Mouse (Mus musculus): ENCODE data around the gene Dglucy. TPM values are rescaled to one million over a fixed set of nuclear protein-coding genes. Genes with fewer than 3 reads are reported as not detected.
"Not testable (repeated sequence)": the region's sequence is repeated elsewhere in the genome, so short reads cannot be mapped to it uniquely, and the experiment has no call there.

Dglucy gene
- polyA plus RNA-seq, 1 experiment from 2014 or later: 0.44 TPM

GRCm38 (mm10) chr12:100794450-100795230 is 15.8 kb downstream of the Dglucy start:
- H3K27me3 ChIP-seq (ENCODE audit: control insufficient read depth, insufficient read depth, low read length): no peaks in the 10 kb centered on the region
- no peak overlapping the region for H3K4me3 ChIP-seq (ENCODE audit: low read depth, low read length)
- no peak overlapping the region for H3K4me2 ChIP-seq
- H3K4me1 ChIP-seq (ENCODE audit: control insufficient read depth, insufficient read depth, low read length): no peaks in the 10 kb centered on the region
- H3K9me3 ChIP-seq (ENCODE audit: control insufficient read depth, low read length): no peaks in the 10 kb centered on the region
- no peak overlapping the region for H3K9ac ChIP-seq (ENCODE audit: low read length)
- DNase-seq (ENCODE audit: low spot score, missing footprints) (no peak), ATAC-seq (ENCODE audit: low FRiP score) (no peak)
- WGBS: 64% methylated on average over 7 of the region's 7 CpGs
- no peak overlapping the region for H3K27ac ChIP-seq (ENCODE audit: low read depth, low read length)
- H3K36me3 ChIP-seq (ENCODE audit: control insufficient read depth, insufficient read depth, low read length): no peaks in the 10 kb centered on the region

GRCm38 (mm10) chr12:100795390-100796036 is 16.7 kb downstream of the Dglucy start:
- DNase-seq (ENCODE audit: low spot score, missing footprints) (no peak), ATAC-seq (ENCODE audit: low FRiP score) (no peak)
- Histone ChIP-seq H3K9me3 (ENCODE audit: control insufficient read depth, low read length) (no peaks in the 10 kb centered on the region), H3K36me3 (ENCODE audit: control insufficient read depth, insufficient read depth, low read length) (no peaks in the 10 kb centered on the region), H3K27me3 (ENCODE audit: control insufficient read depth, insufficient read depth, low read length) (no peaks in the 10 kb centered on the region), H3K4me2 (no peak overlapping the region), H3K4me3 (ENCODE audit: low read depth, low read length) (no peak overlapping the region), H3K9ac (ENCODE audit: low read length) (no peak overlapping the region), H3K27ac (ENCODE audit: low read depth, low read length) (no peak overlapping the region), H3K4me1 (ENCODE audit: control insufficient read depth, insufficient read depth, low read length) (no peaks in the 10 kb centered on the region)
- 90% methylated on average over 7 of the region's 7 CpGs for WGBS

GRCm38 (mm10) chr12:100803391-100803790 is 24.5 kb downstream of the Dglucy start:
- not testable (repeated sequence) for ATAC-seq (ENCODE audit: low FRiP score); H3K27ac ChIP-seq (ENCODE audit: low read depth, low read length); H3K36me3 ChIP-seq (ENCODE audit: control insufficient read depth, insufficient read depth, low read length); H3K9me3 ChIP-seq (ENCODE audit: control insufficient read depth, low read length); H3K9ac ChIP-seq (ENCODE audit: low read length); H3K4me1 ChIP-seq (ENCODE audit: control insufficient read depth, insufficient read depth, low read length); H3K27me3 ChIP-seq (ENCODE audit: control insufficient read depth, insufficient read depth, low read length); H3K4me2 ChIP-seq; H3K4me3 ChIP-seq (ENCODE audit: low read depth, low read length); DNase-seq (ENCODE audit: low spot score, missing footprints)
- 96% methylated on average over 19 of the region's 19 CpGs for WGBS

GRCm38 (mm10) chr12:100807280-100807679 is 28.4 kb downstream of the Dglucy start:
- WGBS: 87% methylated on average over 7 of the region's 7 CpGs

GRCm38 (mm10) chr12:100808609-100809280 is 29.9 kb downstream of the Dglucy start:
- DNase-seq (ENCODE audit: low spot score, missing footprints) (no peak), ATAC-seq (ENCODE audit: low FRiP score) (no peak)

More at GRCm38 (mm10) chr12:100807280-100807679, 28.4 kb downstream of the Dglucy start:
- ATAC-seq (ENCODE audit: low FRiP score) (no peak), DNase-seq (ENCODE audit: low spot score, missing footprints) (no peak)
- Histone ChIP-seq H3K9ac (ENCODE audit: low read length) (no peak overlapping the region), H3K36me3 (ENCODE audit: control insufficient read depth, insufficient read depth, low read length) (no peaks in the 10 kb centered on the region), H3K4me3 (ENCODE audit: low read depth, low read length) (no peak overlapping the region), H3K27me3 (ENCODE audit: control insufficient read depth, insufficient read depth, low read length) (no peaks in the 10 kb centered on the region), H3K27ac (ENCODE audit: low read depth, low read length) (no peak overlapping the region), H3K4me2 (no peak overlapping the region), H3K4me1 (ENCODE audit: control insufficient read depth, insufficient read depth, low read length) (no peaks in the 10 kb centered on the region), H3K9me3 (ENCODE audit: control insufficient read depth, low read length) (no peaks in the 10 kb centered on the region)

GRCm38 (mm10) chr12:100810542-100810941 is 31.7 kb downstream of the Dglucy start:
- no peak for ATAC-seq (ENCODE audit: low FRiP score)
- no peaks in the 10 kb centered on the region for H3K27me3 ChIP-seq (ENCODE audit: control insufficient read depth, insufficient read depth, low read length)
- no peak overlapping the region for H3K27ac ChIP-seq (ENCODE audit: low read depth, low read length)
- no peaks in the 10 kb centered on the region for H3K9me3 ChIP-seq (ENCODE audit: control insufficient read depth, low read length)
- no peak overlapping the region for H3K4me3 ChIP-seq (ENCODE audit: low read depth, low read length)
- no peaks in the 10 kb centered on the region for H3K4me1 ChIP-seq (ENCODE audit: control insufficient read depth, insufficient read depth, low read length)
- no peak for DNase-seq (ENCODE audit: low spot score, missing footprints)
- no peak overlapping the region for H3K9ac ChIP-seq (ENCODE audit: low read length)
- no peaks in the 10 kb centered on the region for H3K36me3 ChIP-seq (ENCODE audit: control insufficient read depth, insufficient read depth, low read length)
- WGBS: 92% methylated on average over 11 of the region's 11 CpGs
- H3K4me2 ChIP-seq: no peak overlapping the region

More at GRCm38 (mm10) chr12:100808609-100809280, 29.9 kb downstream of the Dglucy start:
- Histone ChIP-seq H3K4me2 (no peak overlapping the region), H3K4me1 (ENCODE audit: control insufficient read depth, insufficient read depth, low read length) (no peaks in the 10 kb centered on the region), H3K36me3 (ENCODE audit: control insufficient read depth, insufficient read depth, low read length) (no peaks in the 10 kb centered on the region), H3K9ac (ENCODE audit: low read length) (no peak overlapping the region), H3K27me3 (ENCODE audit: control insufficient read depth, insufficient read depth, low read length) (no peaks in the 10 kb centered on the region), H3K9me3 (ENCODE audit: control insufficient read depth, low read length) (no peaks in the 10 kb centered on the region), H3K27ac (ENCODE audit: low read depth, low read length) (no peak overlapping the region), H3K4me3 (ENCODE audit: low read depth, low read length) (no peak overlapping the region)
- WGBS: 47% methylated on average over 13 of the region's 13 CpGs

GRCm38 (mm10) chr12:100813901-100814300 is 35.0 kb downstream of the Dglucy start:
- Histone ChIP-seq H3K4me1 (ENCODE audit: control insufficient read depth, insufficient read depth, low read length) (no peaks in the 10 kb centered on the region), H3K27ac (ENCODE audit: low read depth, low read length) (no peak overlapping the region), H3K9me3 (ENCODE audit: control insufficient read depth, low read length) (no peaks in the 10 kb centered on the region), H3K36me3 (ENCODE audit: control insufficient read depth, insufficient read depth, low read length) (no peaks in the 10 kb centered on the region), H3K4me3 (ENCODE audit: low read depth, low read length) (no peak overlapping the region), H3K27me3 (ENCODE audit: control insufficient read depth, insufficient read depth, low read length) (no peaks in the 10 kb centered on the region), H3K4me2 (no peak overlapping the region), H3K9ac (ENCODE audit: low read length) (no peak overlapping the region)
- no peak for ATAC-seq (ENCODE audit: low FRiP score)
- no peak for DNase-seq (ENCODE audit: low spot score, missing footprints)
- WGBS: 89% methylated on average over 2 of the region's 2 CpGs

- H3K27me3 ChIP-seq (ENCODE audit: control insufficient read depth, insufficient read depth, low read length): no peaks in the 10 kb centered on the region
- H3K4me1 ChIP-seq (ENCODE audit: control insufficient read depth, insufficient read depth, low read length): no peaks in the 10 kb centered on the region
- H3K36me3 ChIP-seq (ENCODE audit: control insufficient read depth, insufficient read depth, low read length): no peaks in the 10 kb centered on the region
Observed at GRCm38 (mm10) chr12:100814671-100815070, 35.8 kb downstream of the Dglucy start.

GRCm38 (mm10) chr12:100816906-100817305 is 38.0 kb downstream of the Dglucy start:
- 93% methylated on average over 5 of the region's 5 CpGs for WGBS
- Histone ChIP-seq H3K4me1 (ENCODE audit: control insufficient read depth, insufficient read depth, low read length) (no peaks in the 10 kb centered on the region), H3K9me3 (ENCODE audit: control insufficient read depth, low read length) (no peaks in the 10 kb centered on the region), H3K4me3 (ENCODE audit: low read depth, low read length) (no peak overlapping the region), H3K4me2 (no peak overlapping the region), H3K36me3 (ENCODE audit: control insufficient read depth, insufficient read depth, low read length) (no peaks in the 10 kb centered on the region), H3K27me3 (ENCODE audit: control insufficient read depth, insufficient read depth, low read length) (no peaks in the 10 kb centered on the region), H3K9ac (ENCODE audit: low read length) (no peak overlapping the region), H3K27ac (ENCODE audit: low read depth, low read length) (no peak overlapping the region)
- DNase-seq (ENCODE audit: low spot score, missing footprints): no peak
- ATAC-seq (ENCODE audit: low FRiP score): no peak

More at GRCm38 (mm10) chr12:100814671-100815070, 35.8 kb downstream of the Dglucy start:
- H3K4me3 ChIP-seq (ENCODE audit: low read depth, low read length): no peak overlapping the region
- no peak overlapping the region for H3K9ac ChIP-seq (ENCODE audit: low read length)
- no peak for ATAC-seq (ENCODE audit: low FRiP score)
- no peaks in the 10 kb centered on the region for H3K9me3 ChIP-seq (ENCODE audit: control insufficient read depth, low read length)
- DNase-seq (ENCODE audit: low spot score, missing footprints): no peak
- WGBS: 85% methylated on average over 3 of the region's 3 CpGs
- no peak overlapping the region for H3K4me2 ChIP-seq
- no peak overlapping the region for H3K27ac ChIP-seq (ENCODE audit: low read depth, low read length)

Data from midbrain, embryonic 11.5 days (tissue).